Mouse (Mus musculus) heart, embryonic 14.5 days (tissue): ENCODE data around the gene Ascc3. TPM values are rescaled to one million over a fixed set of nuclear protein-coding genes. Genes with fewer than 3 reads are reported as not detected.
A peak's percentile ranks its signal among the peaks of the same experiment; 100 is the strongest.

Experiments used
- ATAC-seq: fragments of 200-750 bp; cut with Nextera tagmentation; 2 replicates; pipeline ENCODE4 v1.8.0; 2017; ENCODE audit warnings: low read depth, moderate TSS enrichment; ENCODE audit not compliant: insufficient number of reproducible peaks, insufficient read depth, low FRiP score
- H3K27ac ChIP-seq, 2 experiments: fragments of 200-500 bp in 1 of 2; fragments of 300-500 bp in 1 of 2; sonication (generic) in 1 of 2; replicated peaks in 1 of 2; 2 replicates each; pipeline ENCODE4 v1.5.1; 2012 to 2014; ENCODE audit warnings: low read depth in 2 of 2, low read length in 2 of 2, control low read depth in 1 of 2, mild to moderate bottlenecking in 1 of 2, mixed read lengths in 1 of 2; ENCODE audit not compliant: control insufficient read depth in 1 of 2, insufficient read depth in 1 of 2
- H3K27me3 ChIP-seq: fragments of 300-500 bp; sonication (generic); 2 replicates; pipeline ENCODE4 v1.6.1; 2014; ENCODE audit warnings: mild to moderate bottlenecking, low read length, control low read depth; ENCODE audit not compliant: control insufficient read depth, insufficient read depth
- H3K36me3 ChIP-seq: fragments of 300-500 bp; sonication (generic); 2 replicates; pipeline ENCODE4 v1.6.1; 2014; ENCODE audit warnings: mild to moderate bottlenecking, control low read depth, low read length, mixed read lengths; ENCODE audit not compliant: control insufficient read depth, insufficient read depth
- H3K4me1 ChIP-seq, 2 experiments: fragments of 200-500 bp in 1 of 2; fragments of 300-500 bp in 1 of 2; sonication (generic) in 1 of 2; 2 replicates each; pipeline ENCODE4 v1.6.1; 2012 to 2014; ENCODE audit warnings: low read length in 2 of 2, control low read depth in 1 of 2, mixed read lengths in 1 of 2; ENCODE audit not compliant: control insufficient read depth in 2 of 2, insufficient read depth in 2 of 2
- H3K4me2 ChIP-seq: fragments of 300-500 bp; sonication (generic); 2 replicates; pipeline ENCODE4 v1.6.1; 2014; ENCODE audit warnings: mild to moderate bottlenecking, low read length
- H3K4me3 ChIP-seq, 2 experiments: fragments of 200-500 bp in 1 of 2; fragments of 300-500 bp in 1 of 2; sonication (generic) in 1 of 2; 2 replicates each; pipeline ENCODE4 v1.5.1; 2012 to 2014; ENCODE audit warnings: low read length in 2 of 2, mild to moderate bottlenecking in 2 of 2, control low read depth in 1 of 2, low read depth in 1 of 2, moderate library complexity in 1 of 2; ENCODE audit not compliant: control insufficient read depth in 1 of 2, insufficient read depth in 1 of 2
- H3K9ac ChIP-seq: fragments of 300-500 bp; sonication (generic); 2 replicates; pipeline ENCODE4 v1.6.1; 2014; ENCODE audit warnings: mild to moderate bottlenecking, low read length
- H3K9me3 ChIP-seq: fragments of 300-500 bp; sonication (generic); 2 replicates; pipeline ENCODE4 v1.6.1; 2016; ENCODE audit warnings: low read length, control low read depth; ENCODE audit not compliant: control insufficient read depth
- WGBS: fragments of 180-500 bp; shearing (Covaris S2); extraction: QIAGEN DNeasy Blood & Tissue Kit; methylation state at CpG from one replicate; pipeline ENCODE4 v1.1.7; 2014; 5-methylcytosine and 5-hydroxymethylcytosine counted together
- polyA plus RNA-seq: library from polyadenylated mRNA; unstranded; fragments of >200 nt; fragmentation: Nextera tagmentation; extraction: Ambion mirVana; gene quantifications from 2 replicates; pipeline ENCODE4 v1.2.1, GENCODE M21; 2014

The Ascc3 gene
- polyA plus RNA-seq, 1 experiment from 2014 or later, result 19.0 TPM

GRCm38 (mm10) chr10:50882366-50882765 is 289.9 kb downstream of the Ascc3 start:
- no peak overlapping the region for H3K27ac ChIP-seq
- no peak for ATAC-seq
- H3K4me3 ChIP-seq, result no peak overlapping the region
- H3K27me3 ChIP-seq, result no peaks in the 10 kb centered on the region; the same call in none of the 2 replicates
- H3K4me1 ChIP-seq, result no peaks in the 10 kb centered on the region
- no peak overlapping the region for H3K9ac ChIP-seq
- WGBS, result 71% methylated on average over 2 of the region's 2 CpGs
- H3K36me3 ChIP-seq, result no peaks in the 10 kb centered on the region
- no peak overlapping the region for H3K4me2 ChIP-seq
- no peaks in the 10 kb centered on the region for H3K9me3 ChIP-seq

GRCm38 (mm10) chr10:50886305-50886704 is 293.8 kb downstream of the Ascc3 start:
- 45% methylated on average over 4 of the region's 4 CpGs for WGBS
- no peak for ATAC-seq

GRCm38 (mm10) chr10:50890621-50891020 is 298.2 kb downstream of the Ascc3 start:
- ATAC-seq, result no peak
- 19% methylated on average over 6 of the region's 6 CpGs for WGBS

More at GRCm38 (mm10) chr10:50886305-50886704, 293.8 kb downstream of the Ascc3 start:
- H3K9me3 ChIP-seq, result no peaks in the 10 kb centered on the region
- H3K4me2 ChIP-seq, result no peak overlapping the region
- no peak overlapping the region for H3K27ac ChIP-seq
- no peak overlapping the region for H3K4me3 ChIP-seq
- no peaks in the 10 kb centered on the region for H3K36me3 ChIP-seq
- H3K27me3 ChIP-seq, result peaks cover 34% of the 10 kb centered on the region
- H3K4me1 ChIP-seq, result no peaks in the 10 kb centered on the region
- no peak overlapping the region for H3K9ac ChIP-seq

GRCm38 (mm10) chr10:50891876-50892711 is 299.6 kb downstream of the Ascc3 start:
- H3K9ac ChIP-seq, result no peak overlapping the region
- H3K27ac ChIP-seq, result no peak overlapping the region

More at GRCm38 (mm10) chr10:50890621-50891020, 298.2 kb downstream of the Ascc3 start:
- Histone ChIP-seq H3K4me2 (no peak overlapping the region), H3K27ac (no peak overlapping the region), H3K9me3 (no peaks in the 10 kb centered on the region), H3K27me3 (peaks cover 75% of the 10 kb centered on the region), H3K4me1 (peaks cover 2 to 10% of the 10 kb centered on the region in 2 experiments; a peak in 3 of 4 replicates), H3K36me3 (no peaks in the 10 kb centered on the region), H3K4me3 (no peak overlapping the region), H3K9ac (no peak overlapping the region)

GRCm38 (mm10) chr10:50892751-50893320 is 300.4 kb downstream of the Ascc3 start:
- Histone ChIP-seq H3K36me3 (no peaks in the 10 kb centered on the region), H3K9ac (no peak overlapping the region), H3K27ac (no peak overlapping the region), H3K4me1 (peaks cover 2 to 10% of the 10 kb centered on the region in 2 experiments; a peak in 3 of 4 replicates), H3K4me3 (no peak overlapping the region), H3K27me3 (peaks cover 95% of the 10 kb centered on the region), H3K4me2 (no peak overlapping the region), H3K9me3 (no peaks in the 10 kb centered on the region)
- 1% methylated on average over 15 of the region's 15 CpGs for WGBS
- no peak for ATAC-seq

More at GRCm38 (mm10) chr10:50891876-50892711, 299.6 kb downstream of the Ascc3 start:
- no peak for ATAC-seq
- Histone ChIP-seq H3K4me3 (no peak overlapping the region), H3K36me3 (no peaks in the 10 kb centered on the region), H3K9me3 (no peaks in the 10 kb centered on the region), H3K4me2 (no peak overlapping the region), H3K4me1 (peaks cover 2 to 10% of the 10 kb centered on the region in 2 experiments; a peak in 3 of 4 replicates), H3K27me3 (peaks cover 90% of the 10 kb centered on the region)
- under 1% methylated on average over 26 of the region's 26 CpGs for WGBS

- H3K9ac ChIP-seq, result no peak overlapping the region
- H3K4me1 ChIP-seq, result peaks cover 2 to 10% of the 10 kb centered on the region in 2 experiments; a peak in 3 of 4 replicates
- H3K27me3 ChIP-seq, result peaks cover 98% of the 10 kb centered on the region
- no peaks in the 10 kb centered on the region for H3K9me3 ChIP-seq
- no peak for ATAC-seq
- peak overlapping the region in 1 of 2 experiments; percentile 50; a peak in 1 of 4 replicates for H3K4me3 ChIP-seq
- 5% methylated on average over 10 of the region's 10 CpGs for WGBS
- H3K4me2 ChIP-seq, result no peak overlapping the region
- H3K27ac ChIP-seq, result no peak overlapping the region
- no peaks in the 10 kb centered on the region for H3K36me3 ChIP-seq
Observed at GRCm38 (mm10) chr10:50893546-50893945, 301.1 kb downstream of the Ascc3 start.

- Histone ChIP-seq H3K4me2 (peak within 1 kb of the TSS; percentile 81), H3K4me3 (peak within 1 kb of the TSS; percentile 50 to 58), H3K36me3 (no peaks in the 10 kb centered on the region), H3K9ac (no peak within 1 kb of the TSS), H3K27ac (no peak within 1 kb of the TSS), H3K4me1 (peaks cover 2 to 10% of the 10 kb centered on the region in 2 experiments; a peak in 3 of 4 replicates), H3K27me3 (peaks cover 98% of the 10 kb centered on the region), H3K9me3 (no peaks in the 10 kb centered on the region)
- WGBS, result under 1% methylated on average over 62 of the region's 62 CpGs
- ATAC-seq, result peak; percentile 85
Observed at GRCm38 (mm10) chr10:50894170-50894991, 301.9 kb downstream of the Ascc3 start, which contains the start of gene Sim1. TSS of gene Sim1 (plus strand) at chr10:50894754.
